Mouse (Mus musculus) heart, embryonic 15.5 days (tissue): ENCODE results near the gene Ghsr. TPM values are rescaled to one million over a fixed set of nuclear protein-coding genes. Genes with fewer than 3 reads are reported as not detected.

Source experiments
- ATAC-seq: fragments of 200-750 bp; cut with Nextera tagmentation; replicated peaks from 2 replicates; pipeline ENCODE4 v1.8.0; 2017; ENCODE audit warnings: low read depth, moderate TSS enrichment; ENCODE audit not compliant: insufficient number of reproducible peaks, insufficient read depth, low FRiP score
- H3K27ac ChIP-seq: fragments of 300-500 bp; sonication (generic); 2 replicates; pipeline ENCODE4 v1.5.1; 2015; ENCODE audit warnings: mild to moderate bottlenecking, inconsistent platforms
- H3K27me3 ChIP-seq: fragments of 300-500 bp; sonication (generic); 2 replicates; pipeline ENCODE4 v1.6.1; 2015; ENCODE audit warnings: inconsistent platforms
- H3K36me3 ChIP-seq: fragments of 300-500 bp; sonication (generic); 2 replicates; pipeline ENCODE4 v1.6.1; 2015; ENCODE audit warnings: mild to moderate bottlenecking, inconsistent platforms
- H3K4me1 ChIP-seq: fragments of 300-500 bp; sonication (generic); replicated peaks from 2 replicates; pipeline ENCODE4 v1.6.1; 2015; ENCODE audit warnings: inconsistent platforms
- H3K4me2 ChIP-seq: fragments of 300-500 bp; sonication (generic); 2 replicates; pipeline ENCODE4 v1.6.1; 2015; ENCODE audit warnings: inconsistent platforms, mild to moderate bottlenecking, moderate library complexity
- H3K4me3 ChIP-seq: fragments of 300-500 bp; sonication (generic); 2 replicates; pipeline ENCODE4 v1.5.1; 2015; ENCODE audit warnings: mild to moderate bottlenecking, inconsistent platforms
- H3K9ac ChIP-seq: fragments of 300-500 bp; sonication (generic); 2 replicates; pipeline ENCODE4 v1.6.1; 2015; ENCODE audit warnings: mild to moderate bottlenecking, inconsistent platforms
- H3K9me3 ChIP-seq: fragments of 300-500 bp; sonication (generic); replicated peaks from 2 replicates; pipeline ENCODE4 v1.6.1; 2016; ENCODE audit warnings: inconsistent platforms
- WGBS: fragments of 180-500 bp; shearing (Covaris S2); methylation state at CpG from one replicate; pipeline ENCODE4 v1.1.7; 2015; ENCODE audit warnings: mixed read lengths; 5-methylcytosine and 5-hydroxymethylcytosine counted together
- polyA plus RNA-seq: library from polyadenylated mRNA; unstranded; fragments of >200 nt; fragmentation: Nextera tagmentation; extraction: Ambion mirVana; gene quantifications from 2 replicates; pipeline ENCODE4 v1.2.1, GENCODE M21; 2015

Ghsr gene
- not detected in 2 replicates for polyA plus RNA-seq

DNA sequence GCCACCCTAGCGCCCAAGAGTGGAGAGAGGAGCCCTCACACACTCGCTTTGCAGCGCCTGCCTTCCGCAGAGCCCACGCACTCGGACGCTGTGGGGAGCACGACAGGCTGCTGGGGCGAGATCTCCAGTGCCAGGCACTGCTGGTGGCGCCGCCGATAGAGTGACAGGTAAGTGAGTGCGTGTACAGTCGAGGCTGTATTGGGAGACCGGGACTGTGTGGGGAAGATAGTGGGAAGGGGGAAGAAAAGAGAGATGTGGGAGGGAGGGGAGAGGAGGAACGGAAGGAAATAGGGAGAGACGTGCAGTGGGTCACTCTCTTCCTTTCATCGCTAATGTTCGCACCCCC, at the start of gene Ghsr:
TSS of gene Ghsr (plus strand) at position 76 of the 346 bp plus-strand sequence.
- Histone ChIP-seq H3K36me3 (no peaks in the 10 kb centered on the region), H3K4me3 (peak within 1 kb of the TSS; percentile 20), H3K27me3 (peaks cover 69% of the 10 kb centered on the region), H3K9me3 (no peaks in the 10 kb centered on the region), H3K4me1 (peaks cover 15% of the 10 kb centered on the region), H3K9ac (no peak within 1 kb of the TSS), H3K27ac (no peak within 1 kb of the TSS), H3K4me2 (peak within 1 kb of the TSS; percentile 38)
- no peak for ATAC-seq
- WGBS, result 2% methylated on average over 19 of the region's 19 CpGs

DNA sequence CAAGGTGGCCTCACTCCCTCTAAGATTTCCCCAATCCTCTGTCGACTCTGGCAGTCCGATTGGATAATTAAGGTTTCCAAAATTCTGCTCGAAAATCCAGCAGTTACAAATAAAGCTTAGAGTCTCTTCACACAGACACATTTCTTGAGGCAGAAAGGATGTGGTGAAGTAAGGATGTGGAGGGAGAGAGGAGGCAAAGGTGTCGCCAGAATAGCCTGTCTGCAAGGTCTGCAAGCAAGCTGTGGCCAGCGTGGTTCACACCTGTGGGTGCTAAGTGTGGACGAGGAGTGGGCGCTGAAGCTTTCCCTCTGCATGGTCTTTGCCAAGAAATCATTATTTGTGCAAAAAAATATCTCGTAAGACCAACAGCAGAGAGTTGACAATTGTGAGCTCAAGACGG, 48.6 kb upstream of the Ghsr start:
- H3K36me3 ChIP-seq, result no peaks in the 10 kb centered on the region
- 68% methylated on average over 9 of the region's 9 CpGs for WGBS
- ATAC-seq, result no peak
- no peak overlapping the region for H3K27ac ChIP-seq
- H3K4me1 ChIP-seq, result peaks cover 3% of the 10 kb centered on the region; the same call in 1 of the 2 replicates
- no peaks in the 10 kb centered on the region for H3K9me3 ChIP-seq
- H3K4me3 ChIP-seq, result no peak overlapping the region
- no peaks in the 10 kb centered on the region for H3K27me3 ChIP-seq
- no peak overlapping the region for H3K4me2 ChIP-seq
- H3K9ac ChIP-seq, result no peak overlapping the region

DNA sequence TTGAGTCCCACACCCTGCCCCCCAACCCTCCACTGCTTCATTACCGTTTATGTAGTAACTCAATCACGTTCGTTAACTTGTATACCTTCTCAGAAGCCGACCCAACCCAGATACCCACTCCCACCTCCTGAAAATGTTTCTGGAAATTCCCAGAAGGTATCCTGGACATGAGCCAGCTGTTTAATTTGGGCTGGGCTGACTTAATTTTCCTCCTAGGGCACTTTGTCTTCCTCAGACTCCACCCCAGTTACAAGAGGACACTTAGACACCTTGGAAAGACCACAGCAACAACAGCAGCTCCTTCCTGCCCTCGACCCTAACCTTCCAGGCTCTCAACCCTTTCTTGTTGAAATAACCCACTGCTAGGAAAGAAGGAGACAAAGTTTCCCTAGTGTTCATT, 47.6 kb upstream of the Ghsr start:
- no peak for ATAC-seq
- 61% methylated on average over 5 of the region's 5 CpGs for WGBS
- H3K4me2 ChIP-seq, result no peak overlapping the region
- no peaks in the 10 kb centered on the region for H3K27me3 ChIP-seq
- peaks cover 3% of the 10 kb centered on the region; the same call in 1 of the 2 replicates for H3K4me1 ChIP-seq
- no peaks in the 10 kb centered on the region for H3K36me3 ChIP-seq
- H3K9ac ChIP-seq, result no peak overlapping the region
- H3K4me3 ChIP-seq, result no peak overlapping the region
- H3K9me3 ChIP-seq, result no peaks in the 10 kb centered on the region
- H3K27ac ChIP-seq, result no peak overlapping the region

DNA sequence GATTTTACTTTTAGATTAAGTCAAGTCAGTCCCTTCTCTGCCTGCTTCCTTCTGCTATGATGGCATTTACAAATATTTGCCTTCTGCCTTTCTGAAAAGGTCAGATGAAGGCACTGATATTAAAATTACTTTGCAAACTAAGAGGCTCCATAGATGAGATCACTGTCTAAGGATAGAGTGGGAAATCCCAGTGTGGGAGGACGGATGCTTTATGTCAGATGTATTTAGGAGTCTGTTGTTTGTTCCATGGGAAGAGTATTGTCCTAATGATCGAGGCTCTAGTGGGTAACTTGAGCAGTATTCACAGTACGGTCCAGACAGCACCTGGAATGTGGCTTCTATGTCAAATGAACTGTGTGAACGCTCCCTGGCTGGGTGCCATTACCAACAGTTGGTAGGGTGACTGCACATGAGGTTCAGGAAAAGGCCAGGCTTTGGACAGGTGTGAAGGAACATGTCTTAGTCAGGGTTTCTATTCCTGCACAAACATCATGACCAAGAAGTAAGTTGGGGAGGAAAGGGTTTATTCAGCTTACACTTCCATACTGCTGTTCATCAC, 44.4 kb upstream of the Ghsr start:
- ATAC-seq, result no peak
- no peak overlapping the region for H3K4me3 ChIP-seq

DNA sequence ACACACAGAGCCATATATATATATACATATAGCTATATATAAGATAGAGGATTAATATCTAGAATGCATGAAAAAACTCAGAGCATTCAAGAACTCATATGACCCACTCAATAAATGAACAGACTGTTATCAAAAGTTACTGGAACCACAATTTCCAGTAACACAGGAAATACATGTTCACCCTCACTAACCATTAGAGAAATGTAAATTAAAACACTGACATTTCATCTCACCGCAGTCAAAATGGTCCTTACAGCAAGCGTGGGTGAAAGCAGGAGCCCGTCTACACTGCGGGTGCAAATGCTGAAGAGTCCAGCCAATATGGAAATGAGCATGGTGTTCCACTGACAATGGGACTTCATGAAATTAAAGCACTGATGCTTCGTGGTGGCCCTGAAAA, 40.4 kb upstream of the Ghsr start:
- no peaks in the 10 kb centered on the region for H3K4me1 ChIP-seq

More for the DNA sequence above, 44.4 kb upstream of the Ghsr start:
- Histone ChIP-seq H3K9ac (no peak overlapping the region), H3K4me2 (no peak overlapping the region), H3K36me3 (no peaks in the 10 kb centered on the region), H3K27me3 (no peaks in the 10 kb centered on the region), H3K4me1 (no peaks in the 10 kb centered on the region), H3K27ac (no peak overlapping the region), H3K9me3 (no peaks in the 10 kb centered on the region)
- WGBS, result 50% methylated on average over 4 of the region's 4 CpGs

DNA sequence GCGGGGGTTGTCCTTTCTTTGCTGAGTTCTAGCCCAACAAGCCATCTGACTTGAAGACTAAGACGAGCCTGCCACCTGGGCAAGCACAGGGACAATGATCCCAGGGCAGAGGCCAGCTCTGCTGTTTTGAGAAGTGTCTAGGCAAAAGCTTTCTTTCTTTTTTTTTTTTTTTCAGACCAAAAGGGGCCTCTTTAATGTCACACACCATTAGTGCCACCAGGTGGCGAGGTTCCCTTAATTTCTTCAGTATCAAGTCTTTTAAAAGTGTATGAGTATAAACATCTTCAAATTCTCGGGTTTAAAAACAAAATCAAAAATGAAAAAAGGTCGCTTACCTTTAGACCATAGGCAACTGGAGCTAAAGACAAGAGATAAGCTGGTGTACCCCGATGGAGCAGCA, 32.7 kb upstream of the Ghsr start:
- H3K27ac ChIP-seq, result no peak overlapping the region
- no peaks in the 10 kb centered on the region; the same call in 1 of the 2 replicates for H3K4me1 ChIP-seq
- H3K36me3 ChIP-seq, result no peaks in the 10 kb centered on the region
- no peaks in the 10 kb centered on the region for H3K9me3 ChIP-seq
- no peak overlapping the region for H3K4me2 ChIP-seq
- no peaks in the 10 kb centered on the region for H3K27me3 ChIP-seq
- H3K4me3 ChIP-seq, result no peak overlapping the region
- no peak overlapping the region for H3K9ac ChIP-seq
- ATAC-seq, result no peak
- 24% methylated on average over 6 of the region's 6 CpGs for WGBS

More for the DNA sequence above, 40.4 kb upstream of the Ghsr start:
- WGBS, result 84% methylated on average over 5 of the region's 5 CpGs
- Histone ChIP-seq H3K4me2 (no peak overlapping the region), H3K4me3 (no peak overlapping the region), H3K9me3 (no peaks in the 10 kb centered on the region), H3K9ac (no peak overlapping the region), H3K27me3 (no peaks in the 10 kb centered on the region), H3K27ac (no peak overlapping the region), H3K36me3 (no peaks in the 10 kb centered on the region)
- ATAC-seq, result no peak

DNA sequence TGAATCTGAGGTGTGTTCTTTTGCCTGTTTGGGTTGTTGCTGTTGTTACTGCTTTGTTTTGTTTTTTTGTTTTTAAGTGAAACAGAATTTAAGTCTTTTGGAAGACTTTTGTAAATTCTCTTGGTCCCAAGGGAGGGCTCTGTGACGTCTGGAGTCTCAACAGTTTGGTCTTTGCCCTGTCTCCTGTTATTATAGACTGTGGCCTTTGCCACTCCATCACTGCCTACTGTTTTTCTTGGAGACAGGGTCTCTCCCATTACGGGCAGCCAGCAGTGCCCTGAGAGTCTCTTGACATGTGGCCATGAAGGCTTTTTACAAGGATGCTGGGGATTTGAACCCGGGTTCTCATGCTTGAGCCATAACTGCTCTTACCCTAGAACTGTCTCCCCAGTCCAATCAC, 32.3 kb upstream of the Ghsr start:
- no peaks in the 10 kb centered on the region; the same call in 1 of the 2 replicates for H3K4me1 ChIP-seq
- no peak overlapping the region for H3K4me3 ChIP-seq
- no peak overlapping the region for H3K4me2 ChIP-seq
- no peaks in the 10 kb centered on the region for H3K27me3 ChIP-seq
- whole genome bisulfite sequencing, result 64% methylated on average over 3 of the region's 3 CpGs
- no peak overlapping the region for H3K27ac ChIP-seq
- no peak overlapping the region for H3K9ac ChIP-seq
- ATAC-seq, result no peak
- no peaks in the 10 kb centered on the region for H3K36me3 ChIP-seq
- no peaks in the 10 kb centered on the region for H3K9me3 ChIP-seq

DNA sequence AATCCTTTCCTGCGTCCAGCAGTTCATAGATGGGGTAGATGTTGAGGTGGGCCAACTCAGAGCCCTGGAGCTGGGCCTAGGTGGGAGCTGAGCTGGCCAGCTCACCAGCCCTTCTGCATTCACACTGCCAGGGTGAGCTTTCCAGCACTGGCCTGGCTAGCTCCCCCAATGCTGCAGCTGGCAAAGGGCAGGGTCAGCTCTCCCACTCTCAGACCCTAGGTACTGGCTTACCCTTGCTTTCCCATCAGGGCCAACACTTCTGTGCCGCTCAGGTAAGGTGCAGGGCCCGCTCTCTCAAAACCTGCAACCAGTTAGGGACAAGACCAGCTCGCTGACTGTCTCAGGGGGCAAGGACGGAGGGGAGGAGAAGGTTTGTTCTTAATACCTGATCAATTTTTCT, 30.4 kb upstream of the Ghsr start:
- no peak overlapping the region for H3K27ac ChIP-seq
- H3K9me3 ChIP-seq, result no peaks in the 10 kb centered on the region
- H3K4me3 ChIP-seq, result no peak overlapping the region
- H3K4me2 ChIP-seq, result no peak overlapping the region
- WGBS, result 86% methylated on average over 5 of the region's 5 CpGs
- no peaks in the 10 kb centered on the region for H3K27me3 ChIP-seq
- H3K4me1 ChIP-seq, result no peaks in the 10 kb centered on the region; the same call in 1 of the 2 replicates
- no peak for ATAC-seq
- H3K36me3 ChIP-seq, result no peaks in the 10 kb centered on the region
- H3K9ac ChIP-seq, result no peak overlapping the region

DNA sequence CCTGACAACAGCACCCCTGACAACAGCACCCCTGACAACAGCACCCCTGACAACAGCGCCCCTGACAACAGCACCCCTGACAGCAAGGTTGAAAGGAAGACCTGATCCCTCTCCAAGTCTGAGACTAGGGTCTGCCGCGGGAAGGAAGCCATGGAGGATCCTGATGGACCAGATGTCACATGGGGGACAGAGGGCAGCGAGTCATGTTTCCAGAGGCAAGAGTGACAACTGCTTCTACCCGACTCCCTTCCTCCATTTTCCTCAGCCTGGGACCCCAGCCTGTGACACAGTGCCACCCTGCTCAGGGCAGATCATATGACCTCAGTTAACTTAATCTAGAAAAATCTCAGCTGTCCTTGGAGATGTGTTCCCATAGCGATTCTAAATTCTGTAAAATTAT, 28.7 kb upstream of the Ghsr start:
- WGBS, result 53% methylated on average over 6 of the region's 6 CpGs

DNA sequence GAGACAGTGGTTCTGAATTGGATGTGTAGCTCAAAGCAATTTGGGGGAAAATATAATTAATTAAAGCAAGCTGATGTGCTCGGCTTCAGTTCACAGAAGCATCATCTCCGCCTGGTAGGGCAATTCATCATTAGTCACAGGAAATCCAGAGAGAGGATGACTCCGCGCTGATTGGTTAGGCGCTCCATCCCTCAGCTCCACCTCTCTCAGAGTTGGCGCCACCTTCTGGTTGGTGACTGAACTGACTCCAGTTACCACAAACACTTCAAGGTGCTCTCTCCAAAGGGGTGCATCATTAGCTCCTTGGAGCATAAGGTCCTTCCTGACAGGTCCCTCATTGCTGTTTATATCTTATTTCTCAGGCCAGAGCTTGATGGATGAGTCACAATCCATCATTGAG, 25.6 kb upstream of the Ghsr start:
- Histone ChIP-seq H3K36me3 (no peaks in the 10 kb centered on the region), H3K9ac (no peak overlapping the region), H3K4me2 (no peak overlapping the region), H3K4me1 (no peaks in the 10 kb centered on the region), H3K27me3 (no peaks in the 10 kb centered on the region), H3K9me3 (no peaks in the 10 kb centered on the region), H3K27ac (no peak overlapping the region), H3K4me3 (no peak overlapping the region)
- WGBS, result 47% methylated on average over 6 of the region's 6 CpGs
- ATAC-seq, result no peak

More for the DNA sequence above, 28.7 kb upstream of the Ghsr start:
- Histone ChIP-seq H3K4me1 (no peaks in the 10 kb centered on the region; the same call in 1 of the 2 replicates), H3K9me3 (no peaks in the 10 kb centered on the region), H3K9ac (no peak overlapping the region), H3K4me2 (no peak overlapping the region), H3K27ac (no peak overlapping the region), H3K4me3 (no peak overlapping the region), H3K36me3 (no peaks in the 10 kb centered on the region), H3K27me3 (no peaks in the 10 kb centered on the region)
- no peak for ATAC-seq

DNA sequence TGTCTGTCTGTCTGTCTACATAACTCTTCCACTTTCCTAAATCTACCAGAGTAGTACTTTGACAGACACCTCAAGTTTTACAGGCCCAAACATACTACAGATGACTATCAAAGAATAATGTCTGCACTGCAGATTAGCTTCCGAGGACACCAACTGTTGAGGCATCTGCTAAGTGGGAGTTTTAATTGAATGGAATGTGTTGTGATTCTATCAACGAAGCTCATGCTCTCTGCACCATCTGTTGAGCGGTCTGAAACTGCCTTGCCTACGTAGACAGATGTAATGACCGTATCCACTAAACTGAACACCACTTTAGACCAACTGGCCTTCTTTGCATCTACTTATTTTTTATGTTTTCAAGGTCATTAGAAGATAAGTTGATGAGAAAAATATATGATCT, 22.7 kb upstream of the Ghsr start:
- Histone ChIP-seq H3K27ac (no peak overlapping the region), H3K27me3 (no peaks in the 10 kb centered on the region), H3K9me3 (no peaks in the 10 kb centered on the region), H3K4me3 (no peak overlapping the region), H3K9ac (no peak overlapping the region), H3K36me3 (no peaks in the 10 kb centered on the region), H3K4me1 (no peaks in the 10 kb centered on the region), H3K4me2 (no peak overlapping the region)
- WGBS, result 68% methylated on average over 5 of the region's 5 CpGs
- ATAC-seq, result no peak

DNA sequence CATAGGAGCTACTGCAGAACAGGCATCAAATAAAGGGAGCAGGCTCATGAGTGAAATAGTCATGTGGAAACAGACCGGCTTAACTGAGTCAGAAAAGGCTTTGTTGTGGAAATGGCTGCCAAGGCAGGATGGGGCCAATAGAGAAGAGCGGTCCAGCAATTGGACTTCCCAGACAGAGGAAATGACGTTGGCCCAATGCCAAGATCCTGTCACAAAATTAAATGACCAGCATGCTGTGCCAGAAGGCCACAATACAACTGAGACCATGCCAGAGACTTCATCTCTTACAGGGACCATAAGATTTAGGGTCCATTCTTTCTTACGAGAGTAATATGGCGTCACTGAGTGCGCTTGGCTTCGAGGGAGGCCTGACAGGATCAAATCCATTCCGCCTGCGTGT, 20.0 kb upstream of the Ghsr start:
- no peaks in the 10 kb centered on the region for H3K9me3 ChIP-seq
- WGBS, result 63% methylated on average over 9 of the region's 9 CpGs
- H3K9ac ChIP-seq, result no peak overlapping the region
- H3K36me3 ChIP-seq, result no peaks in the 10 kb centered on the region
- H3K4me1 ChIP-seq, result no peaks in the 10 kb centered on the region
- no peak overlapping the region for H3K4me3 ChIP-seq
- H3K27me3 ChIP-seq, result no peaks in the 10 kb centered on the region
- H3K4me2 ChIP-seq, result no peak overlapping the region
- ATAC-seq, result no peak
- no peak overlapping the region for H3K27ac ChIP-seq
